Mouse (Mus musculus) activated CD4-positive, CD25-positive, alpha-beta regulatory T cell, adult 4 months (primary cell): ENCODE measurements around the gene Rc3h2. TPM values are rescaled to one million over a fixed set of nuclear protein-coding genes. Genes with fewer than 3 reads are reported as not detected.

Experiments used
- ATAC-seq: one replicate; pipeline ENCODE4 v1.8.0; 2017
- polyA plus RNA-seq, 2 experiments: library from polyadenylated mRNA; unstranded; fragments of 100-300 nt; shearing (Covaris generic); gene quantifications; one replicate each; pipeline ENCODE4 v1.2.1; 2017

Rc3h2 gene
- polyA plus RNA-seq, 2 experiments from 2014 or later: 21.2 to 29.0 TPM

- ATAC-seq: no peak
Measured at GRCm38 (mm10) chr2:37338497-37339187, 84.1 kb downstream of the Rc3h2 start.

- ATAC-seq: no peak
Measured at GRCm38 (mm10) chr2:37333321-37333720, 89.4 kb downstream of the Rc3h2 start.

- ATAC-seq: no peak
Measured at GRCm38 (mm10) chr2:37326215-37326614, 96.5 kb downstream of the Rc3h2 start, which contains the start of gene Olfr368. TSS of gene Olfr368 (plus strand) at chr2:37326515.

Other genes with a start within 250 kb of the Rc3h2 start
- not detected for gene Olfr365, start 234.7 kb downstream of the Rc3h2 start, polyA plus RNA-seq
- not detected for gene Olfr366, start 211.3 kb downstream of the Rc3h2 start, polyA plus RNA-seq
- not detected for gene Olfr368, start 96.4 kb downstream of the Rc3h2 start, polyA plus RNA-seq
- 10 to 100 TPM; 25.1 to 31.3 TPM for gene Pdcl, start 63.6 kb downstream of the Rc3h2 start, polyA plus RNA-seq
- gene Zbtb26, start 20.2 kb upstream of the Rc3h2 start, polyA plus RNA-seq: 1 to 10 TPM; 4.6 to 4.7 TPM
- gene Zbtb6, start 20.3 kb upstream of the Rc3h2 start, polyA plus RNA-seq: 1 to 10 TPM; 3.0 to 5.9 TPM
- gene Rabgap1, start 20.4 kb upstream of the Rc3h2 start, polyA plus RNA-seq: 10 to 100 TPM; 34.9 to 45.9 TPM
- gene Gpr21, start 93.4 kb upstream of the Rc3h2 start, polyA plus RNA-seq: 1 to 10 TPM in 1 of 2 experiments, under 1 TPM in 1; 0.33 to 3.1 TPM